Mouse (Mus musculus) megakaryocyte, embryonic 14.5 days (primary cell): ENCODE data around the gene Ccl22.

Experiments used
- FLI1 ChIP-seq: IDR thresholded peaks from 2 replicates; pipeline ENCODE4 v1.6.1; 2012; ENCODE audit warnings: low read length, inconsistent platforms, mixed read lengths
- GATA1 ChIP-seq: IDR thresholded peaks from 3 replicates; pipeline ENCODE4 v1.6.1; 2012; ENCODE audit warnings: mixed read lengths, low read length, inconsistent platforms, borderline replicate concordance

- TF ChIP-seq GATA1, result no peak
- TF ChIP-seq FLI1, result no peak
These were observed 39.7 kb upstream of the Ccl22 start for GRCm38 (mm10) chr8:94705581-94706245.
